Mouse (Mus musculus) ES-E14 (cell line): ENCODE measurements around the gene Bcl7a.

Experiments
- CHD2 ChIP-seq: IDR thresholded peaks from 2 replicates; pipeline ENCODE4 v1.6.1; 2014; ENCODE audit warnings: mild to moderate bottlenecking, low read depth, low read length, inconsistent platforms
- MAFK ChIP-seq: IDR thresholded peaks from 2 replicates; pipeline ENCODE4 v1.6.1; 2014; ENCODE audit warnings: mild to moderate bottlenecking, low read depth, low read length, inconsistent platforms; ENCODE audit not compliant: insufficient read depth
- ZNF384 ChIP-seq: IDR thresholded peaks from 2 replicates; pipeline ENCODE4 v1.6.1; 2012; ENCODE audit warnings: low read depth, low read length, inconsistent platforms

DNA sequence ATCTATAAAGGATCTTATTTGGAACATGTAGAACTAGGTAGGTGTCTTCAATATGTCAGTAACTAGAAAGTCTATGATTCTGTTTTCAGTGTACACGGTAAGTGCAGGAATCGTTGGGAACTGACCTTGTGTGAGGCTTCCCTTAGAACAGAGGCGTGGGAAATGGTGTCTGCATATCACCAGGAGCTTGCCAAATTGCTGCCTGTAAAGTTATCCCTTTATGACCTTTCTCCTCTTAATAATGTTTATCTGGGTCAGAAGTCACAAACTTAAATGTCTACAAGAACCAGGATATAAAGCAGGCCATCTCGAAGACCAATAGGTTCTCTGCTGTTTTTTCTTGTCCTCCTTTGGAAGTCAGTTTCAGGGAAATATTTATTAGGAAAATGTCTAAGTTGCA lies 68.6 kb downstream of the Bcl7a start:
- TF ChIP-seq CHD2, result no peak
- TF ChIP-seq MAFK, result no peak
- TF ChIP-seq ZNF384, result no peak
